Mouse (Mus musculus) heart, postnatal 0 days (tissue): ENCODE data around the gene Cdh26. TPM values are rescaled to one million over a fixed set of nuclear protein-coding genes. Genes with fewer than 3 reads are reported as not detected.
A peak's percentile ranks its signal among the peaks of the same experiment; 100 is the strongest.

ENCODE experiments used
- ATAC-seq: fragments of 200-750 bp; cut with Nextera tagmentation; 2 replicates; pipeline ENCODE4 v1.8.0; 2017; ENCODE audit warnings: low read depth, moderate number of reproducible peaks, moderate library complexity; ENCODE audit not compliant: insufficient read depth
- DNase-seq: peaks from one replicate; pipeline ENCODE4 v3.0.0-alpha.2; 2016; ENCODE audit warnings: low spot score
- H3K27ac ChIP-seq: fragments of 300-500 bp; sonication (generic); 2 replicates; pipeline ENCODE4 v1.5.1; 2014; ENCODE audit warnings: low read depth, mild to moderate bottlenecking
- H3K27me3 ChIP-seq: fragments of 300-500 bp; sonication (generic); 2 replicates; pipeline ENCODE4 v1.6.1; 2014; ENCODE audit warnings: low read length, mixed read lengths; ENCODE audit not compliant: control insufficient read depth, insufficient read depth
- H3K36me3 ChIP-seq: fragments of 300-500 bp; sonication (generic); replicated peaks from 2 replicates; pipeline ENCODE4 v1.6.1; 2014; ENCODE audit warnings: low read length, mixed read lengths; ENCODE audit not compliant: control insufficient read depth, insufficient read depth
- H3K4me1 ChIP-seq: fragments of 300-500 bp; sonication (generic); 2 replicates; pipeline ENCODE4 v1.6.1; 2014; ENCODE audit warnings: antibody characterized with exemption; ENCODE audit not compliant: control insufficient read depth, insufficient read depth
- H3K4me2 ChIP-seq: fragments of 300-500 bp; sonication (generic); 2 replicates; pipeline ENCODE4 v1.6.1; 2014; ENCODE audit warnings: low read depth, mild to moderate bottlenecking, low read length, moderate library complexity
- H3K4me3 ChIP-seq: fragments of 300-500 bp; sonication (generic); 2 replicates; pipeline ENCODE4 v1.5.1; 2014; ENCODE audit warnings: low read depth, low read length
- H3K9ac ChIP-seq: fragments of 300-500 bp; sonication (generic); replicated peaks from 2 replicates; pipeline ENCODE4 v1.6.1; 2014; ENCODE audit warnings: low read depth, low read length, mixed read lengths
- H3K9me3 ChIP-seq: fragments of 300-500 bp; sonication (generic); replicated peaks from 2 replicates; pipeline ENCODE4 v1.6.1; 2016; ENCODE audit warnings: low read length; ENCODE audit not compliant: control insufficient read depth
- CTCF ChIP-seq: IDR thresholded peaks from 2 replicates; pipeline ENCODE4 v1.5.1; 2016; ENCODE audit warnings: antibody characterized with exemption, control low read depth, low read depth
- EP300 ChIP-seq: IDR thresholded peaks from 2 replicates; pipeline ENCODE4 v1.6.1; 2016; ENCODE audit warnings: antibody characterized with exemption, low read depth
- WGBS: fragments of 180-500 bp; shearing (Covaris S2); extraction: QIAGEN DNeasy Blood & Tissue Kit; methylation state at CpG from one replicate; pipeline ENCODE4 v1.1.7; 2014; 5-methylcytosine and 5-hydroxymethylcytosine counted together
- polyA plus RNA-seq: library from polyadenylated mRNA; unstranded; fragments of >200 nt; fragmentation: Nextera tagmentation; extraction: Ambion mirVana; gene quantifications from 2 replicates; pipeline ENCODE4 v1.2.1, GENCODE M21; 2015
- total RNA-seq: library from RNA; depleted of rRNA; stranded (reverse); fragments of >200 nt; gene quantifications from 2 replicates; pipeline ENCODE4 v1.2.3, GENCODE M21; 2014; ENCODE audit warnings: low replicate concordance

Cdh26 gene
- total and polyA plus RNA-seq, 2 experiments from 2014 or later, result 0.31 TPM

GRCm38 (mm10) chr2:178413081-178413480 is 17.2 kb upstream of the Cdh26 start:
- H3K9ac ChIP-seq, result peak overlapping the region; percentile 49; the same call in 1 of the 2 replicates
- 42% methylated on average over 13 of the region's 13 CpGs for WGBS
- no peaks in the 10 kb centered on the region for H3K27me3 ChIP-seq
- TF ChIP-seq CTCF (no peak), EP300 (no peak; the same call in 1 of the 2 replicates)
- H3K9me3 ChIP-seq, result no peaks in the 10 kb centered on the region
- peak overlapping the region; percentile 68 for H3K4me3 ChIP-seq
- H3K4me1 ChIP-seq, result peaks cover 20% of the 10 kb centered on the region
- DNase-seq (no peak), ATAC-seq (peak; percentile 18; the same call in 1 of the 2 replicates)
- H3K27ac ChIP-seq, result peak overlapping the region; percentile 90
- H3K4me2 ChIP-seq, result peak overlapping the region; percentile 96
- peaks cover 7% of the 10 kb centered on the region for H3K36me3 ChIP-seq

GRCm38 (mm10) chr2:178413481-178414260 is 16.7 kb upstream of the Cdh26 start:
- H3K27me3 ChIP-seq, result no peaks in the 10 kb centered on the region
- no peak for DNase-seq
- peaks cover 20% of the 10 kb centered on the region for H3K4me1 ChIP-seq
- peak overlapping the region; percentile 90 for H3K27ac ChIP-seq
- H3K9me3 ChIP-seq, result no peaks in the 10 kb centered on the region
- peaks cover 13% of the 10 kb centered on the region for H3K36me3 ChIP-seq
- no peak for ATAC-seq
- peak overlapping the region; percentile 96 for H3K4me2 ChIP-seq
- peak overlapping the region; percentile 49 for H3K9ac ChIP-seq
- 12% methylated on average over 71 of the region's 75 CpGs for WGBS
- TF ChIP-seq CTCF (no peak), EP300 (no peak)
- H3K4me3 ChIP-seq, result peak overlapping the region; percentile 68

GRCm38 (mm10) chr2:178414261-178415149 is 15.8 kb upstream of the Cdh26 start, which contains the start of the genes Ppp1r3d and Fam217b:
TSS of gene Ppp1r3d (minus strand) at chr2:178414472.
TSS of gene Fam217b (plus strand) at chr2:178414524.
- Histone ChIP-seq H3K36me3 (peaks cover 21% of the 10 kb centered on the region), H3K4me1 (peaks cover 20% of the 10 kb centered on the region), H3K4me2 (peak within 1 kb of the TSS; percentile 96), H3K27me3 (no peaks in the 10 kb centered on the region), H3K9ac (peak within 1 kb of the TSS; percentile 49), H3K9me3 (no peaks in the 10 kb centered on the region), H3K27ac (peak within 1 kb of the TSS; percentile 90), H3K4me3 (peak within 1 kb of the TSS; percentile 68)
- WGBS, result under 1% methylated on average over 72 of the region's 74 CpGs
- ATAC-seq (peak; percentile 65), DNase-seq (peak; percentile 47)
- 0 out of 2 replicates have a peak, but pooled peaks have one; percentile 2 for TF ChIP-seq CTCF
- TF ChIP-seq EP300, result no peak

GRCm38 (mm10) chr2:178415150-178415448 is 15.2 kb upstream of the Cdh26 start:
- Histone ChIP-seq H3K27ac (peak overlapping the region; percentile 90; the same call in 1 of the 2 replicates), H3K4me1 (peaks cover 20% of the 10 kb centered on the region), H3K27me3 (no peaks in the 10 kb centered on the region), H3K9me3 (no peaks in the 10 kb centered on the region), H3K9ac (no peak overlapping the region), H3K36me3 (peaks cover 23% of the 10 kb centered on the region), H3K4me2 (peak overlapping the region; percentile 96), H3K4me3 (peak overlapping the region; percentile 68)
- DNase-seq, result no peak
- ATAC-seq, result no peak
- 32% methylated on average over 3 of the region's 3 CpGs for WGBS
- no peak for TF ChIP-seq CTCF
- no peak for TF ChIP-seq EP300

- H3K27ac ChIP-seq, result 0 out of 2 replicates have a peak overlapping the region, but pooled peaks have one; percentile 2
- H3K4me3 ChIP-seq, result no peak overlapping the region
- H3K27me3 ChIP-seq, result no peaks in the 10 kb centered on the region
- no peaks in the 10 kb centered on the region for H3K9me3 ChIP-seq
- WGBS, result 32% methylated on average over 13 of the region's 13 CpGs
- H3K36me3 ChIP-seq, result peaks cover 31% of the 10 kb centered on the region
- H3K4me2 ChIP-seq, result peak overlapping the region; percentile 10; the same call in 1 of the 2 replicates
- H3K9ac ChIP-seq, result no peak overlapping the region; the same call in 1 of the 2 replicates
- TF ChIP-seq CTCF, result no peak
- TF ChIP-seq EP300, result no peak
- peaks cover 23% of the 10 kb centered on the region for H3K4me1 ChIP-seq
- ATAC-seq (no peak), DNase-seq (no peak)
These were observed 13.9 kb upstream of the Cdh26 start for GRCm38 (mm10) chr2:178416427-178416826.
